Mouse (Mus musculus) monocyte, adult 5-6 weeks (primary cell): ENCODE measurements around the gene Fmo6. TPM values are rescaled to one million over a fixed set of nuclear protein-coding genes. Genes with fewer than 3 reads are reported as not detected.

Experiments used
- total RNA-seq: library from RNA; stranded (forward); fragments of 200-1000, 200-491, 200-594 nt; gene quantifications from 3 replicates; pipeline ENCODE4 v1.2.3, GENCODE M21; 2017

Fmo6 gene
- total RNA-seq, 1 experiment from 2014 or later: not detected

Other genes with a start within 250 kb of the Fmo6 start
- gene Prrc2c, start 197.0 kb downstream of the Fmo6 start, total RNA-seq: 113 to 222 TPM (median 142 TPM) in 3 replicates
- not detected in 3 replicates for gene Fmo4, start 123.5 kb downstream of the Fmo6 start, total RNA-seq
- not detected in 3 replicates for gene Fmo1, start 70.9 kb downstream of the Fmo6 start, total RNA-seq
- gene Fmo2, start 38.8 kb downstream of the Fmo6 start, total RNA-seq: not detected in 3 replicates
- not detected in 3 replicates for gene Fmo3, start 47.0 kb upstream of the Fmo6 start, total RNA-seq
- not detected in 3 replicates for gene Mroh9, start 148.2 kb upstream of the Fmo6 start, total RNA-seq